Mouse (Mus musculus) heart, adult 18-20 months (tissue): ENCODE data around the gene Bub3. TPM values are rescaled to one million over a fixed set of nuclear protein-coding genes. Genes with fewer than 3 reads are reported as not detected.

Experiments used
- DNase-seq, 2 experiments: peaks; one replicate each; pipeline ENCODE4 v3.0.0; 2021 to 2022; ENCODE audit warnings: mixed read lengths in 1 of 2
- total RNA-seq, 2 experiments: library from RNA; stranded (reverse); gene quantifications; 2 replicates each; pipeline ENCODE4 v1.2.3; 2021

Gene Bub3
- total RNA-seq, 2 experiments from 2014 or later = 28.7 to 29.2 TPM

- DNase-seq = peak in 1 of 2 experiments; percentile 66
These were observed 4.5 kb upstream of the Bub3 start for GRCm38 (mm10) chr7:131555301-131556081.

- no peak for DNase-seq
These were observed 3.9 kb upstream of the Bub3 start for GRCm38 (mm10) chr7:131556116-131556515.

GRCm38 (mm10) chr7:131556541-131557271, 3.3 kb upstream of the Bub3 start:
- DNase-seq = peak in 1 of 2 experiments; percentile 42

GRCm38 (mm10) chr7:131557751-131558150, 2.3 kb upstream of the Bub3 start:
- no peak for DNase-seq

- DNase-seq = no peak
These were observed 648 bp downstream of the Bub3 start for GRCm38 (mm10) chr7:131560697-131561042.

GRCm38 (mm10) chr7:131575246-131575645, 15.2 kb downstream of the Bub3 start:
- no peak for DNase-seq

- DNase-seq = no peak
These were observed 22.2 kb downstream of the Bub3 start for GRCm38 (mm10) chr7:131582178-131582577.

GRCm38 (mm10) chr7:131585551-131585950, 25.5 kb downstream of the Bub3 start:
- DNase-seq = no peak

GRCm38 (mm10) chr7:131597779-131598482, 37.9 kb downstream of the Bub3 start:
- no peak for DNase-seq

GRCm38 (mm10) chr7:131598483-131598824, 38.4 kb downstream of the Bub3 start:
- no peak for DNase-seq

- DNase-seq = no peak
These were observed 42.1 kb downstream of the Bub3 start for GRCm38 (mm10) chr7:131602106-131602505.

- no peak for DNase-seq
These were observed 43.2 kb downstream of the Bub3 start for GRCm38 (mm10) chr7:131603186-131603585.

GRCm38 (mm10) chr7:131604946-131605345, 44.9 kb downstream of the Bub3 start:
- DNase-seq = no peak

GRCm38 (mm10) chr7:131605481-131605880, 45.5 kb downstream of the Bub3 start:
- no peak for DNase-seq

GRCm38 (mm10) chr7:131608049-131608448, 48.0 kb downstream of the Bub3 start:
- no peak for DNase-seq

- DNase-seq = no peak
These were observed 49.7 kb downstream of the Bub3 start for GRCm38 (mm10) chr7:131609677-131610076.

Other genes with a start within 250 kb of the Bub3 start
- under 1 TPM; 0.21 to 0.42 TPM for gene Cuzd1, start 237.9 kb upstream of the Bub3 start, total RNA-seq
- gene Fam24b, start 230.7 kb upstream of the Bub3 start, total RNA-seq = not detected
- gene Fam24a, start 226.4 kb upstream of the Bub3 start, total RNA-seq = not detected
- gene 2310057M21Rik, start 197.5 kb upstream of the Bub3 start, total RNA-seq = 10 to 100 TPM; 15.0 to 17.5 TPM
- gene Pstk, start 189.1 kb upstream of the Bub3 start, total RNA-seq = 10 to 100 TPM; 46.5 to 52.9 TPM
- 10 to 100 TPM; 29.2 to 37.8 TPM for gene Ikzf5, start 149.7 kb upstream of the Bub3 start, total RNA-seq
- 100 to 1,000 TPM; 223 to 272 TPM for gene Acadsb, start 149.6 kb upstream of the Bub3 start, total RNA-seq
- not detected for gene Hmx3, start 17.4 kb upstream of the Bub3 start, total RNA-seq
- gene Hmx2, start 11.4 kb upstream of the Bub3 start, total RNA-seq = not detected